In genomic region chr16:50023885-50024284, GRCm38 (mm10) we compare ENCODE assay signal across 27 mouse cellular contexts.
"Had no signal": no experiment of that assay in that cellular context is flagged by ENCODE, and none has a peak within 500 bp of the region (broad histone marks: within the 10 kb centered on the region; RNA-seq: fewer than 3 reads in every experiment).

No protein-coding gene starts in this region.

- H3K4me2 ChIP-seq: limb, embryonic 12.5 days; limb, embryonic 13.5 days; limb, embryonic 15.5 days; liver, embryonic 11.5 days; liver, embryonic 12.5 days; liver, embryonic 13.5 days; liver, embryonic 15.5 days; lung, embryonic 14.5 days; lung, embryonic 15.5 days; midbrain, embryonic 11.5 days; midbrain, embryonic 12.5 days; midbrain, embryonic 13.5 days; midbrain, embryonic 15.5 days; neural tube, embryonic 12.5 days had no signal

- H3K4me3 ChIP-seq: limb, embryonic 10.5 days; limb, embryonic 12.5 days; limb, embryonic 13.5 days; limb, embryonic 15.5 days; liver, embryonic 12.5 days; liver, embryonic 13.5 days; liver, embryonic 15.5 days; lung, embryonic 15.5 days; megakaryocyte, embryonic 14.5 days; midbrain, embryonic 10.5 days; midbrain, embryonic 12.5 days; midbrain, embryonic 13.5 days; midbrain, embryonic 15.5 days; neural tube, embryonic 12.5 days had no signal

- H3K27me3 ChIP-seq: limb, embryonic 12.5 days; limb, embryonic 13.5 days; limb, embryonic 15.5 days; liver, embryonic 12.5 days; liver, embryonic 13.5 days; liver, embryonic 15.5 days; lung, embryonic 15.5 days; megakaryocyte, embryonic 14.5 days; midbrain, embryonic 12.5 days; midbrain, embryonic 13.5 days; midbrain, embryonic 15.5 days; neural tube, embryonic 12.5 days had no signal

- DNase-seq: left cerebral cortex, postnatal 4 days; liver; liver, embryonic 13.5 days; liver, postnatal 0 days; lung, adult 18-20 months; lung, adult 2 months; lung, embryonic 14.5 days; lung, postnatal 10 days; lung, postnatal 14 days; lung, postnatal 36 days; lung, postnatal 4 days; midbrain, embryonic 14.5 days had no signal

- H3K36me3 ChIP-seq: limb, embryonic 10.5 days; limb, embryonic 12.5 days; limb, embryonic 13.5 days; limb, embryonic 15.5 days; liver, embryonic 12.5 days; liver, embryonic 13.5 days; liver, embryonic 15.5 days; lung, embryonic 15.5 days; midbrain, embryonic 10.5 days; midbrain, embryonic 12.5 days; midbrain, embryonic 13.5 days; midbrain, embryonic 15.5 days; neural tube, embryonic 12.5 days had no signal
